In genomic region chr13:56471951-56472350, GRCm38 (mm10) we compare ENCODE assay signal across 11 mouse cellular contexts. TPM values are rescaled to one million over a fixed set of nuclear protein-coding genes. Genes with fewer than 3 reads are reported as not detected.
DNase-seq lines count a peak whose midpoint lies in the region; ATAC-seq and TF ChIP-seq lines count a peak whose summit lies in the region.
"Had no signal": no experiment of that assay in that cellular context is flagged by ENCODE, and none has a peak within 500 bp of the region (broad histone marks: within the 10 kb centered on the region; RNA-seq: fewer than 3 reads in every experiment).

No protein-coding gene starts in this region.

- no peaks in the 10 kb centered on the region for H3K9me3 ChIP-seq in stomach, postnatal 0 days (ENCODE audit: control insufficient read depth, low read length)
- H3K9me3 ChIP-seq in midbrain, embryonic 14.5 days (ENCODE audit: control insufficient read depth, low read length) = no peaks in the 10 kb centered on the region
- H3K9me3 ChIP-seq: lung, embryonic 15.5 days had no signal

- no peak for TF ChIP-seq EP300 in stomach, postnatal 0 days (optimal IDR thresholded peaks at IDR 0.05)

- peak overlapping the region; percentile 32; the same call in 1 of the 2 replicates for H3K4me2 ChIP-seq in stomach, postnatal 0 days (replicated peaks; ENCODE audit: low read depth)
- H3K4me2 ChIP-seq in midbrain, embryonic 14.5 days (ENCODE audit: low read length) = no peak overlapping the region
- H3K4me2 ChIP-seq: lung, embryonic 15.5 days had no signal

- no peak; the same call in 1 of the 2 replicates for ATAC-seq in stomach, postnatal 0 days (ENCODE audit: low FRiP score, low TSS enrichment)
- ATAC-seq in midbrain, embryonic 14.5 days (ENCODE audit: low FRiP score, low TSS enrichment) = no peak
- ATAC-seq: CD4-positive, CD25-positive, alpha-beta regulatory T cell, adult 4 months; hindbrain, embryonic 16.5 days had no signal

- H3K4me3 ChIP-seq in stomach, postnatal 0 days (ENCODE audit: low read depth, low read length) = no peak overlapping the region
- no peak overlapping the region for H3K4me3 ChIP-seq in midbrain, embryonic 14.5 days (replicated peaks; ENCODE audit: low read depth, low read length)
- H3K4me3 ChIP-seq: lung, embryonic 15.5 days had no signal

- no peaks in the 10 kb centered on the region for H3K36me3 ChIP-seq in stomach, postnatal 0 days (ENCODE audit: control insufficient read depth, insufficient read depth, low read length)
- no peaks in the 10 kb centered on the region for H3K36me3 ChIP-seq in midbrain, embryonic 14.5 days (ENCODE audit: control insufficient read depth, insufficient read depth, low read length)
- H3K36me3 ChIP-seq: lung, embryonic 15.5 days had no signal

- no peaks in the 10 kb centered on the region for H3K27me3 ChIP-seq in stomach, postnatal 0 days (ENCODE audit: control insufficient read depth, insufficient read depth, low read length)
- no peaks in the 10 kb centered on the region for H3K27me3 ChIP-seq in midbrain, embryonic 14.5 days (ENCODE audit: control insufficient read depth, insufficient read depth, low read length)
- H3K27me3 ChIP-seq: lung, embryonic 15.5 days had no signal

- no peaks in the 10 kb centered on the region for H3K4me1 ChIP-seq in stomach, postnatal 0 days (replicated peaks; ENCODE audit: control insufficient read depth, insufficient read depth)
- H3K4me1 ChIP-seq in midbrain, embryonic 14.5 days (ENCODE audit: control insufficient read depth, insufficient read depth, low read length) = no peaks in the 10 kb centered on the region

- no peak for TF ChIP-seq CTCF in stomach, postnatal 0 days (IDR thresholded peaks at IDR 0.05; ENCODE audit: low read depth)

- peak overlapping the region; percentile 58; the same call in 1 of the 2 replicates for H3K27ac ChIP-seq in stomach, postnatal 0 days (replicated peaks)
- no peak overlapping the region for H3K27ac ChIP-seq in midbrain, embryonic 14.5 days (replicated peaks; ENCODE audit: low read depth, low read length)
- H3K27ac ChIP-seq: lung, embryonic 15.5 days had no signal

- DNase-seq in embryo, embryonic 10.5 days (ENCODE audit: low spot score) = peak; percentile 8
- DNase-seq in embryo, embryonic 10 days (ENCODE audit: low spot score) = no peak
- peak; percentile 31 for DNase-seq in testis, postnatal 10 days (ENCODE audit: low spot score)
- DNase-seq in testis, postnatal 14 days (ENCODE audit: low spot score) = no peak
- DNase-seq in kidney, postnatal 4 days = peak; percentile 58 to 76
- no peak for DNase-seq in stomach, postnatal 0 days (ENCODE audit: low spot score)
- no peak for DNase-seq in right cerebral cortex, postnatal 14 days
- DNase-seq in midbrain, embryonic 14.5 days = no peak

- H3K9ac ChIP-seq in stomach, postnatal 0 days (ENCODE audit: low read length) = no peak overlapping the region
- H3K9ac ChIP-seq in midbrain, embryonic 14.5 days (replicated peaks; ENCODE audit: low read length) = no peak overlapping the region
- H3K9ac ChIP-seq: lung, embryonic 15.5 days had no signal

- WGBS in stomach, postnatal 0 days = 62% methylated on average over 9 of the region's 9 CpGs
- WGBS in midbrain, embryonic 14.5 days = 64% methylated on average over 9 of the region's 9 CpGs

RNA-seq across cellular contexts. Expression of gene Il9, which starts 10.1 kb away (rescaled TPM):
- polyA plus RNA-seq in stomach, postnatal 0 days (2015; fragmentation: Nextera tagmentation; extraction: Ambion mirVana) = not detected in 2 replicates
- not detected in 2 replicates for polyA plus RNA-seq in midbrain, embryonic 14.5 days (2014; fragmentation: Nextera tagmentation; extraction: Ambion mirVana)
- polyA plus RNA-seq: CD4-positive, CD25-positive, alpha-beta regulatory T cell, adult 4 months; hindbrain, embryonic 16.5 days; lung, embryonic 15.5 days had no signal

RNA-seq across cellular contexts. Expression of gene Slc25a48, which starts 33.8 kb away (rescaled TPM):
- polyA plus RNA-seq in stomach, postnatal 0 days (2015; fragmentation: Nextera tagmentation; extraction: Ambion mirVana) = 0.08 and 0.13 TPM in 2 replicates
- polyA plus RNA-seq in midbrain, embryonic 14.5 days (2014; fragmentation: Nextera tagmentation; extraction: Ambion mirVana) = 0.11 TPM in 1 of 2 replicates, not detected in the other
- polyA plus RNA-seq: CD4-positive, CD25-positive, alpha-beta regulatory T cell, adult 4 months had no signal

RNA-seq across cellular contexts. Expression of gene Gm3045, which starts 45.6 kb away (rescaled TPM):
- polyA plus RNA-seq in stomach, postnatal 0 days (2015; fragmentation: Nextera tagmentation; extraction: Ambion mirVana) = not detected in 2 replicates
- polyA plus RNA-seq in midbrain, embryonic 14.5 days (2014; fragmentation: Nextera tagmentation; extraction: Ambion mirVana) = not detected in 2 replicates
- polyA plus RNA-seq: CD4-positive, CD25-positive, alpha-beta regulatory T cell, adult 4 months; hindbrain, embryonic 16.5 days; lung, embryonic 15.5 days had no signal

RNA-seq across cellular contexts. Expression of gene Fbxl21, which starts 50.3 kb away (rescaled TPM):
- polyA plus RNA-seq in stomach, postnatal 0 days (2015; fragmentation: Nextera tagmentation; extraction: Ambion mirVana) = 1.2 TPM in 2 replicates
- polyA plus RNA-seq in midbrain, embryonic 14.5 days (2014; fragmentation: Nextera tagmentation; extraction: Ambion mirVana) = 3.3 and 3.7 TPM in 2 replicates

Comparison
In these comparisons a context has a peak if more than half of its experiments do, and no peak if none do; other contexts are left out.
1. DNase-seq: peak in embryo, embryonic 10.5 days (single experiment), testis, postnatal 10 days (single experiment) and kidney, postnatal 4 days (2 of 2); none in embryo, embryonic 10 days (single experiment), testis, postnatal 14 days (single experiment), stomach, postnatal 0 days (single experiment), right cerebral cortex, postnatal 14 days (single experiment) and midbrain, embryonic 14.5 days (single experiment).